Mouse (Mus musculus) bone marrow, adult 2 months (tissue): ENCODE data around the gene Ptprt. TPM values are rescaled to one million over a fixed set of nuclear protein-coding genes. Genes with fewer than 3 reads are reported as not detected.

Experiments used
- H3K27ac ChIP-seq: fragments of 200-500 bp; 2 replicates; pipeline ENCODE4 v1.5.1; 2012; ENCODE audit warnings: low read depth, mild to moderate bottlenecking, control low read depth, inconsistent platforms, low read length; ENCODE audit not compliant: control insufficient read depth, poor library complexity, insufficient read depth
- H3K4me1 ChIP-seq: fragments of 200-500 bp; 2 replicates; pipeline ENCODE4 v1.6.1; 2011; ENCODE audit warnings: low read length; ENCODE audit not compliant: control insufficient read depth, insufficient read depth
- H3K4me3 ChIP-seq: fragments of 200-500 bp; replicated peaks from 2 replicates; pipeline ENCODE3; 2011; ENCODE audit warnings: mild to moderate bottlenecking, low read depth, low read length, control low read depth; ENCODE audit not compliant: control insufficient read depth
- CTCF ChIP-seq: fragments of 200-500 bp; IDR thresholded peaks from 2 replicates; pipeline ENCODE4 v1.5.1; 2011; ENCODE audit warnings: low read length, control low read depth; ENCODE audit not compliant: control insufficient read depth, insufficient read depth
- POLR2A ChIP-seq: fragments of 200-500 bp; IDR thresholded peaks from 2 replicates; pipeline ENCODE4 v1.6.1; 2011; ENCODE audit warnings: low read depth, mild to moderate bottlenecking, control low read depth, low read length, borderline replicate concordance; ENCODE audit not compliant: control insufficient read depth
- WGBS: fragments of 180-500 bp; shearing (Covaris S2); methylation state at CpG from one replicate; pipeline ENCODE4 v1.1.7; 2018; 5-methylcytosine and 5-hydroxymethylcytosine counted together
- polyA plus RNA-seq: library from polyadenylated mRNA; stranded (reverse); fragments of >200 nt; gene quantifications from 2 replicates; pipeline ENCODE4 v1.2.4, GENCODE M21; 2011; ENCODE audit warnings: low replicate concordance; ENCODE audit not compliant: missing spikeins, insufficient read depth, insufficient read length

Gene Ptprt
- polyA plus RNA-seq, 1 experiment = not detected

GRCm38 (mm10) chr2:162341846-162342245, 319.1 kb downstream of the Ptprt start:
- no peak overlapping the region for H3K27ac ChIP-seq
- WGBS = 45% methylated on average over 2 of the region's 2 CpGs
- no peak for TF ChIP-seq CTCF
- TF ChIP-seq POLR2A = no peak

GRCm38 (mm10) chr2:162340231-162340630, 320.7 kb downstream of the Ptprt start:
- Histone ChIP-seq H3K27ac (no peak overlapping the region), H3K4me3 (no peak overlapping the region), H3K4me1 (no peaks in the 10 kb centered on the region)
- TF ChIP-seq CTCF = no peak
- TF ChIP-seq POLR2A = no peak
- 60% methylated on average over 1 of the region's 1 CpGs for WGBS

More at GRCm38 (mm10) chr2:162341846-162342245, 319.1 kb downstream of the Ptprt start:
- Histone ChIP-seq H3K4me3 (no peak overlapping the region), H3K4me1 (no peaks in the 10 kb centered on the region)

- TF ChIP-seq POLR2A = no peak
- TF ChIP-seq CTCF = no peak
- 74% methylated on average over 5 of the region's 5 CpGs for WGBS
- Histone ChIP-seq H3K4me3 (no peak overlapping the region), H3K27ac (no peak overlapping the region), H3K4me1 (no peaks in the 10 kb centered on the region)
These were observed 328.8 kb downstream of the Ptprt start for GRCm38 (mm10) chr2:162332066-162332683.

- 84% methylated on average over 9 of the region's 9 CpGs for WGBS
- H3K4me3 ChIP-seq = no peak overlapping the region
- H3K4me1 ChIP-seq = no peaks in the 10 kb centered on the region
- no peak overlapping the region for H3K27ac ChIP-seq
- TF ChIP-seq CTCF = no peak
- no peak for TF ChIP-seq POLR2A
These were observed 331.5 kb downstream of the Ptprt start for GRCm38 (mm10) chr2:162329430-162329829.

- no peaks in the 10 kb centered on the region for H3K4me1 ChIP-seq
- H3K27ac ChIP-seq = no peak overlapping the region
- H3K4me3 ChIP-seq = no peak overlapping the region
- WGBS = 72% methylated on average over 5 of the region's 5 CpGs
- no peak for TF ChIP-seq CTCF
- no peak for TF ChIP-seq POLR2A
These were observed 338.5 kb downstream of the Ptprt start for GRCm38 (mm10) chr2:162322411-162322810.

- H3K4me1 ChIP-seq = no peaks in the 10 kb centered on the region
- 82% methylated on average over 2 of the region's 2 CpGs for WGBS
These were observed 353.0 kb downstream of the Ptprt start for GRCm38 (mm10) chr2:162307996-162308395.

GRCm38 (mm10) chr2:162294070-162294469, 366.9 kb downstream of the Ptprt start:
- H3K27ac ChIP-seq = no peak overlapping the region
- WGBS = 90% methylated on average over 2 of the region's 2 CpGs
- H3K4me3 ChIP-seq = no peak overlapping the region
- no peak for TF ChIP-seq POLR2A
- TF ChIP-seq CTCF = no peak
- no peaks in the 10 kb centered on the region for H3K4me1 ChIP-seq

More at GRCm38 (mm10) chr2:162307996-162308395, 353.0 kb downstream of the Ptprt start:
- no peak for TF ChIP-seq CTCF
- no peak for TF ChIP-seq POLR2A
- Histone ChIP-seq H3K27ac (no peak overlapping the region), H3K4me3 (no peak overlapping the region)

- no peak for TF ChIP-seq CTCF
- no peak for TF ChIP-seq POLR2A
- WGBS = 77% methylated on average over 4 of the region's 4 CpGs
- H3K4me1 ChIP-seq = no peaks in the 10 kb centered on the region
These were observed 378.3 kb downstream of the Ptprt start for GRCm38 (mm10) chr2:162282606-162283005.

GRCm38 (mm10) chr2:162282121-162282520, 378.8 kb downstream of the Ptprt start:
- TF ChIP-seq CTCF (no peak), POLR2A (no peak)
- Histone ChIP-seq H3K27ac (no peak overlapping the region), H3K4me3 (no peak overlapping the region), H3K4me1 (no peaks in the 10 kb centered on the region)
- 66% methylated on average over 10 of the region's 10 CpGs for WGBS

More at GRCm38 (mm10) chr2:162282606-162283005, 378.3 kb downstream of the Ptprt start:
- Histone ChIP-seq H3K27ac (no peak overlapping the region), H3K4me3 (no peak overlapping the region)
